Mouse (Mus musculus) gastrocnemius, postnatal 4 days (tissue): ENCODE data around the gene Cabin1. TPM values are rescaled to one million over a fixed set of nuclear protein-coding genes. Genes with fewer than 3 reads are reported as not detected.

Experiments
- DNase-seq, 2 experiments: peaks; one replicate each; pipeline ENCODE4 v3.0.0; 2021 to 2022; ENCODE audit warnings: low spot score in 2 of 2, mixed read lengths in 2 of 2
- total RNA-seq, 2 experiments: library from RNA; stranded (reverse); gene quantifications; 2 replicates each; pipeline ENCODE4 v1.2.3; 2021

The Cabin1 gene
- total RNA-seq, 2 experiments from 2014 or later, result 29.1 to 30.4 TPM

GRCm38 (mm10) chr10:75669936-75670335, 94.2 kb downstream of the Cabin1 start:
- no peak for DNase-seq

GRCm38 (mm10) chr10:75667911-75668270, 96.2 kb downstream of the Cabin1 start:
- DNase-seq, result peak; percentile 75 to 84

- DNase-seq, result peak; percentile 70 to 81
These were observed 96.8 kb downstream of the Cabin1 start for GRCm38 (mm10) chr10:75667115-75667910.

- DNase-seq, result no peak
These were observed 97.6 kb downstream of the Cabin1 start for GRCm38 (mm10) chr10:75666451-75667030.

GRCm38 (mm10) chr10:75664673-75665270, 99.4 kb downstream of the Cabin1 start:
- DNase-seq, result no peak

- no peak for DNase-seq
These were observed 101.6 kb downstream of the Cabin1 start for GRCm38 (mm10) chr10:75662575-75662974.

- DNase-seq, result no peak
These were observed 102.3 kb downstream of the Cabin1 start for GRCm38 (mm10) chr10:75661876-75662275.

- DNase-seq, result no peak
These were observed 102.8 kb downstream of the Cabin1 start for GRCm38 (mm10) chr10:75661381-75661780.

- no peak for DNase-seq
These were observed 106.4 kb downstream of the Cabin1 start for GRCm38 (mm10) chr10:75657772-75658171.

GRCm38 (mm10) chr10:75657165-75657564, 107.0 kb downstream of the Cabin1 start:
- no peak for DNase-seq

GRCm38 (mm10) chr10:75654053-75654452, 110.1 kb downstream of the Cabin1 start:
- DNase-seq, result no peak

- DNase-seq, result no peak
These were observed 112.6 kb downstream of the Cabin1 start for GRCm38 (mm10) chr10:75651381-75652068.

GRCm38 (mm10) chr10:75650306-75650902, 113.7 kb downstream of the Cabin1 start:
- DNase-seq, result no peak

GRCm38 (mm10) chr10:75649406-75649995, 114.6 kb downstream of the Cabin1 start:
- no peak for DNase-seq

- no peak for DNase-seq
These were observed 115.1 kb downstream of the Cabin1 start for GRCm38 (mm10) chr10:75649001-75649400.

- no peak for DNase-seq
These were observed 116.0 kb downstream of the Cabin1 start for GRCm38 (mm10) chr10:75648091-75648490.

GRCm38 (mm10) chr10:75647362-75647761, 116.8 kb downstream of the Cabin1 start:
- DNase-seq, result peak in 1 of 2 experiments; percentile 60

- DNase-seq, result no peak
These were observed 117.7 kb downstream of the Cabin1 start for GRCm38 (mm10) chr10:75646406-75646805.

- no peak for DNase-seq
These were observed 118.5 kb downstream of the Cabin1 start for GRCm38 (mm10) chr10:75645616-75646015.

GRCm38 (mm10) chr10:75643741-75644343, 120.3 kb downstream of the Cabin1 start, which contains the start of gene Susd2:
TSS of gene Susd2 (minus strand) at chr10:75644008.
- DNase-seq, result no peak
